Mouse (Mus musculus) G1E (cell line): ENCODE data around the gene Vps33b. TPM values are rescaled to one million over a fixed set of nuclear protein-coding genes. Genes with fewer than 3 reads are reported as not detected.

ENCODE experiments used
- ATAC-seq: 2 replicates; pipeline ENCODE4 v1.8.0; 2016; ENCODE audit warnings: mild to moderate bottlenecking; ENCODE audit not compliant: insufficient number of reproducible peaks, poor library complexity, low FRiP score, severe bottlenecking; ENCODE audit errors: extremely low read depth
- DNase-seq: peaks from one replicate; pipeline ENCODE4 v3.0.0; 2012; ENCODE audit warnings: low spot score
- H3K27me3 ChIP-seq: 2 replicates; pipeline ENCODE4 v1.6.1; 2012; ENCODE audit warnings: mild to moderate bottlenecking, low read length, inconsistent platforms; ENCODE audit not compliant: insufficient read depth
- H3K36me3 ChIP-seq: replicated peaks from 2 replicates; pipeline ENCODE3; 2012; ENCODE audit warnings: mild to moderate bottlenecking, inconsistent platforms
- H3K4me1 ChIP-seq: 2 replicates; pipeline ENCODE4 v1.6.1; 2012; ENCODE audit warnings: low read depth, low read length, inconsistent platforms, mixed read lengths; ENCODE audit not compliant: insufficient read depth
- H3K4me3 ChIP-seq: 2 replicates; pipeline ENCODE4 v1.5.1; 2012; ENCODE audit warnings: low read depth, mild to moderate bottlenecking, inconsistent platforms, low read length, moderate library complexity, mixed read lengths
- H3K9me3 ChIP-seq: replicated peaks from 2 replicates; pipeline ENCODE4 v1.6.1; 2012; ENCODE audit warnings: inconsistent platforms
- CTCF ChIP-seq: IDR thresholded peaks from 2 replicates; pipeline ENCODE4 v1.5.1; 2012; ENCODE audit warnings: low read depth, low read length, inconsistent platforms, mixed read lengths
- GATA1 ChIP-seq: IDR thresholded peaks from 2 replicates; pipeline ENCODE4 v1.6.1; 2012; ENCODE audit warnings: borderline replicate concordance, low read length, inconsistent platforms, mixed read lengths
- GATA2 ChIP-seq: IDR thresholded peaks from 2 replicates; pipeline ENCODE4 v1.6.1; 2012; ENCODE audit warnings: low read depth, low read length, inconsistent platforms, borderline replicate concordance
- POLR2AphosphoS5 ChIP-seq: IDR thresholded peaks from 2 replicates; pipeline ENCODE4 v1.6.1; 2012; ENCODE audit warnings: low read depth, low read length, inconsistent platforms; ENCODE audit not compliant: insufficient replicate concordance
- TAL1 ChIP-seq: conservative IDR thresholded peaks from 2 replicates; pipeline ENCODE4 v1.6.1; 2012; ENCODE audit warnings: low read depth, low read length, inconsistent platforms, mixed read lengths
- polyA plus RNA-seq: library from polyadenylated mRNA; stranded (reverse); fragments of >175 nt; gene quantifications from 2 replicates; pipeline ENCODE4 v1.2.3, GENCODE M21; 2012
- total RNA-seq, 2 experiments: library from RNA; stranded (forward) in 1 of 2; stranded (reverse) in 1 of 2; fragments of 200-1000 nt in 1 of 2; fragments of >200 nt in 1 of 2; fragmentation: Nextera tagmentation in 1 of 2; gene quantifications; 2 replicates each; pipeline ENCODE4 v1.2.3; 2014 to 2017

Gene Vps33b
- total and polyA plus RNA-seq, 3 experiments, result 4.1 to 50.7 (median 29.7) TPM

DNA sequence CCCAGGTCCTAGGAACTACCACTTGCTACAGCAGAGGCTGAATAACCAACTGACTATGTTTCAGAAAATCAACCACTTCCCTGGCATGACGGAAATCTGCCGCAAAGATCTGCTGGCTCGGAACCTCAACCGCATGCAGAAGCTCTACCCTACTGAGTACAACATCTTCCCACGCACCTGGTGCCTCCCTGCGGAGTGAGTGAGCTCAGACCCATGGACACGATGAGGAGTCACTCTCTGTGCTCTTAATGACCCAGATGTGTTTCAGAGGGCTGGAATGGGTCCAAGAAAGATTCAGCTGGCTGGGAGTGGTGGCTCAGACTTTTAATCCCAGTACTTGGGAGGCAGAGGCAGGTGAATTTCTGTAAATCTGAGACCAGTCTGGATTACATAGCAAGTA is 17.0 kb upstream of the Vps33b start:
- DNase-seq, result no peak
- Histone ChIP-seq H3K4me1 (peaks cover 30% of the 10 kb centered on the region), H3K27me3 (peaks cover 4% of the 10 kb centered on the region; the same call in 1 of the 2 replicates), H3K9me3 (no peaks in the 10 kb centered on the region), H3K36me3 (no peaks in the 10 kb centered on the region), H3K4me3 (no peak overlapping the region)
- no peak for ATAC-seq
- TF ChIP-seq CTCF (no peak), GATA2 (no peak), GATA1 (no peak), TAL1 (no peak), POLR2AphosphoS5 (no peak)

GRCm38 (mm10) chr7:80252886-80253285 is 16.6 kb upstream of the Vps33b start:
- no peak for ATAC-seq
- Histone ChIP-seq H3K36me3 (no peaks in the 10 kb centered on the region), H3K27me3 (peaks cover 4% of the 10 kb centered on the region; the same call in 1 of the 2 replicates), H3K9me3 (no peaks in the 10 kb centered on the region), H3K4me1 (peaks cover 32% of the 10 kb centered on the region), H3K4me3 (no peak overlapping the region)
- TF ChIP-seq POLR2AphosphoS5 (no peak), TAL1 (no peak), GATA1 (no peak), GATA2 (no peak), CTCF (no peak)
- no peak for DNase-seq

GRCm38 (mm10) chr7:80255981-80256380 is 13.5 kb upstream of the Vps33b start:
- peaks cover 40% of the 10 kb centered on the region for H3K4me1 ChIP-seq

DNA sequence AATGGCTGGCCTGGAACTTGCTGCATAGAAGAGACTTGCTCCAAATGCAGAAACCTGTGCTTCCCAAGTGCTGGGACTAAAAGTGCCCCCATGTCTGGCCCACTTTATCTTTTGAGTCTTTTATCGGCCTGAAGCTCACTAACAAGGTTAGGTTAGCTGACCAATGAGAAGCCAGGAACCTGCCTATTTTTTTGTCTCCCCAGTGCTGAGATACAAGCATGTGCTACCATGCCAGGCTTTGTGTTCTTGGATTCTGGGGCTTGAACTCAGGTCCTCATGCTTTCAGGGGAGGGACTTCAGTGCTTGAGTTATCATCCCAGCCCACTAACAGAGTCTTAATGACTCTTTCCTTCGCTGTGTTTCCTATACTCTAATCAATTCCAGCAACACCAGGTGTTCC is 11.7 kb upstream of the Vps33b start:
- no peaks in the 10 kb centered on the region for H3K9me3 ChIP-seq
- H3K4me3 ChIP-seq, result no peak overlapping the region
- ATAC-seq (no peak), DNase-seq (no peak)
- peaks cover 3% of the 10 kb centered on the region for H3K36me3 ChIP-seq
- H3K27me3 ChIP-seq, result 0 out of 2 replicates have a peak, but pooled peaks cover 4% of the 10 kb centered on the region
- TF ChIP-seq GATA1 (no peak), TAL1 (no peak), GATA2 (no peak), POLR2AphosphoS5 (no peak), CTCF (no peak)
- H3K4me1 ChIP-seq, result peaks cover 37% of the 10 kb centered on the region

More at GRCm38 (mm10) chr7:80255981-80256380, 13.5 kb upstream of the Vps33b start:
- H3K27me3 ChIP-seq, result 0 out of 2 replicates have a peak, but pooled peaks cover 4% of the 10 kb centered on the region
- DNase-seq, result no peak
- H3K9me3 ChIP-seq, result no peaks in the 10 kb centered on the region
- no peak for TF ChIP-seq GATA2
- TF ChIP-seq TAL1, result no peak
- TF ChIP-seq POLR2AphosphoS5, result no peak
- no peak for TF ChIP-seq GATA1
- no peak for TF ChIP-seq CTCF
- ATAC-seq, result no peak
- no peak overlapping the region for H3K4me3 ChIP-seq
- H3K36me3 ChIP-seq, result no peaks in the 10 kb centered on the region

DNA sequence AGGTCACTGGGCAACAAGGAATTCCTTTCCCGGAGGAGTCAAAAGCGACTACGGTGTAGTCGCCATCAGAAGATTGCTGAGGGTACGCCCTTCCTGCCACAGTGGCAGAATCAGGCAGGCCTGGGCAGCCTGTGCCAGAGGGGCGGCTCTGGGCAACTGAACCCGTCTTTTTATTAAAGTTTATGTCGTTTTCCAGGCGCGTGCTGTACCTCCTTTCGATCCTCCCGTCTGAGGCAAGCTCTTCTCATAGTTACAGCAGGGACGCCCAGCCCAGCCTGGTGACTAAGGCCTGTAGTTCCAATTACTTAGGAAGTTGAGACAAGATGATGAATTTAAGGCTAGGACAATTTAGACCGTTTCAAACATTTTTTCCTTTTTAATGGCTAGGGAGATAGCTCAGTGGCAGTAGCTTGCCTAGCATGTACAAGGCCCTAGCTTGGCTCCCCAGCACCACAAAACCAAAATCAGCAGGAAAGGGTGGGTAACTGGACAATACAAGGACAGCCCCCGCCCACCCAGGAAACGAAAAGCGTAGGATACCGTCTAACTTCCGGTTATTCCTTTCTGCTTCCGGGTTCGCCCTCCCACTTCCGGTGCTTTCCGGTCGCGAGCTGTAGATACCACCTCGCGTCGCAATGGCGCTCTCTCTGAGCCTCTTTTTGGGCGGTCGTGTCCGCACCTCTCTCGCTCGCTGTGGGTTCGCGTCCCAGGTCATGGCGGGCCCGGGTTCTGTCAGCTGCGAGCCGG is 8.7 kb upstream of the Vps33b start, which contains the start of gene Ngrn:
TSS of gene Ngrn (plus strand) at position 591 of the 747 bp plus-strand sequence.
- DNase-seq (peak; percentile 83), ATAC-seq (peak; percentile 88)
- Histone ChIP-seq H3K27me3 (no peaks in the 10 kb centered on the region), H3K36me3 (peaks cover 32% of the 10 kb centered on the region), H3K9me3 (no peaks in the 10 kb centered on the region), H3K4me1 (peaks cover 35% of the 10 kb centered on the region), H3K4me3 (peak within 1 kb of the TSS; percentile 87)
- TF ChIP-seq CTCF (no peak), TAL1 (no peak), POLR2AphosphoS5 (no peak), GATA2 (no peak), GATA1 (no peak)

GRCm38 (mm10) chr7:80261372-80261990 is 8.0 kb upstream of the Vps33b start:
- H3K4me1 ChIP-seq, result peaks cover 35% of the 10 kb centered on the region
- DNase-seq, result peak; percentile 6
- H3K4me3 ChIP-seq, result peak overlapping the region; percentile 87
- no peaks in the 10 kb centered on the region for H3K27me3 ChIP-seq
- no peak for ATAC-seq
- H3K36me3 ChIP-seq, result peaks cover 39% of the 10 kb centered on the region
- no peak for TF ChIP-seq TAL1
- no peaks in the 10 kb centered on the region for H3K9me3 ChIP-seq
